In the genomic region with DNA sequence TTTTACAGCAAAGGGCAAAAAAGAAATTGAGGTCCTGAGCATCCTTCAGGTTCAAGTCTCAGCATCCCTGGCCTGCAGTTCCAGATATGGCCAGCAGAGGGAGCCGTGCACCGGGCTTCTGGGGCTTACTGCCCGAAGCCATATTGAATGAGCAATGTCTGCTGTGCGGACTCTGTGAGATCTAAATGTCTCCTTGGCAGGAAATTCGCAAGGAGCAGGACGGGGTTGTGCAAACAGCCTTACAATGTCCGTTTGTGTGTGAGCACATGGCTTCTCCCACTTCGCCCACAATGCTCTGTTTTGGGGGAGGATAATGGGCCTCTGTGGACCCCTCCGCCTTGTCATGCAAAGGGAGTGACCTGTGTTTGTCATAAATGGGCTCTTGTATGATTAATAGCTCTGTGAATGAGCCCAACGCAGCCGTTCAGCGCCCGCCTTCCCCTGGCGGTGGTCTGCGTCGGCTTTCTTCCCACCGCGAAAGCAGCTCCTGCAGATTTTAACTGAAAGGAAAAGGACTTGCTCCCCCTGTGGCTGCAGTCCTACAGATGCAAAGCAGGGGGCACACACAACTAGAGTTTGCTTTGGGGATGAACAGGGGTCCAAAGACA, we compare ENCODE assay signal across 9 mouse cellular contexts.
DNase-seq lines count a peak whose midpoint lies in the region; ATAC-seq lines count a peak whose summit lies in the region.
"Had no signal": no experiment of that assay in that cellular context is flagged by ENCODE, and none has a peak within 500 bp of the region (broad histone marks: within the 10 kb centered on the region; RNA-seq: fewer than 3 reads in every experiment).

No protein-coding gene starts in this region.

- H3K36me3 ChIP-seq in forebrain, embryonic 11.5 days (ENCODE audit: control insufficient read depth, insufficient read depth, low read length) = no peaks in the 10 kb centered on the region
- H3K36me3 ChIP-seq in heart, embryonic 15.5 days = no peaks in the 10 kb centered on the region
- no peaks in the 10 kb centered on the region for H3K36me3 ChIP-seq in liver, embryonic 12.5 days
- no peaks in the 10 kb centered on the region for H3K36me3 ChIP-seq in stomach, embryonic 15.5 days

- peak overlapping the region; percentile 58 for H3K9ac ChIP-seq in forebrain, embryonic 11.5 days (ENCODE audit: low read length)
- H3K9ac ChIP-seq in heart, embryonic 15.5 days = no peak overlapping the region
- no peak overlapping the region for H3K9ac ChIP-seq in liver, embryonic 12.5 days
- no peak overlapping the region for H3K9ac ChIP-seq in stomach, embryonic 15.5 days

- peak overlapping the region; percentile 77 for H3K27ac ChIP-seq in forebrain, embryonic 11.5 days (ENCODE audit: low read depth, low read length)
- H3K27ac ChIP-seq in heart, embryonic 15.5 days = peak overlapping the region; percentile 41
- H3K27ac ChIP-seq in liver, embryonic 12.5 days = no peak overlapping the region
- peak overlapping the region; percentile 81 for H3K27ac ChIP-seq in stomach, embryonic 15.5 days

- no peaks in the 10 kb centered on the region for H3K9me3 ChIP-seq in forebrain, embryonic 11.5 days (ENCODE audit: control insufficient read depth, low read length)
- no peaks in the 10 kb centered on the region for H3K9me3 ChIP-seq in heart, embryonic 15.5 days (replicated peaks)
- H3K9me3 ChIP-seq in liver, embryonic 12.5 days (replicated peaks) = no peaks in the 10 kb centered on the region
- no peaks in the 10 kb centered on the region for H3K9me3 ChIP-seq in stomach, embryonic 15.5 days

- DNase-seq in c-Kit-positive CD71-negative TER-119-negative erythroid progenitor cells, embryonic 14.5 days (ENCODE audit: low read depth) = peak; percentile 70
- peak; percentile 94 for DNase-seq in forebrain, embryonic 11.5 days (ENCODE audit: low spot score)
- peak; percentile 88 for DNase-seq in kidney, postnatal 14 days
- DNase-seq in neural tube, embryonic 10.5 days (ENCODE audit: extremely low spot score, low spot score) = peak; percentile 97

- H3K4me1 ChIP-seq in forebrain, embryonic 11.5 days (replicated peaks; ENCODE audit: control insufficient read depth, insufficient read depth, low read length) = no peaks in the 10 kb centered on the region
- H3K4me1 ChIP-seq in heart, embryonic 15.5 days (replicated peaks) = peaks cover 3% of the 10 kb centered on the region; the same call in 1 of the 2 replicates
- 0 out of 2 replicates have a peak, but pooled peaks cover 5% of the 10 kb centered on the region for H3K4me1 ChIP-seq in liver, embryonic 12.5 days
- H3K4me1 ChIP-seq in stomach, embryonic 15.5 days = 0 out of 2 replicates have a peak, but pooled peaks cover 5% of the 10 kb centered on the region

- ATAC-seq in CD4-positive, CD25-positive, alpha-beta regulatory T cell, adult 4 months = peak; percentile 87
- peak; percentile 90 for ATAC-seq in forebrain, embryonic 11.5 days (replicated peaks; ENCODE audit: low FRiP score)
- ATAC-seq in heart, embryonic 15.5 days (replicated peaks; ENCODE audit: insufficient number of reproducible peaks, insufficient read depth, low FRiP score, low read depth) = peak; percentile 66; the same call in 1 of the 2 replicates
- ATAC-seq in liver, embryonic 12.5 days = peak; percentile 56
- peak; percentile 84; the same call in 1 of the 2 replicates for ATAC-seq in stomach, embryonic 15.5 days (ENCODE audit: insufficient read depth, low FRiP score, low read depth)

- H3K4me2 ChIP-seq in forebrain, embryonic 11.5 days (ENCODE audit: low read depth, low read length, severe bottlenecking) = peak overlapping the region; percentile 46
- H3K4me2 ChIP-seq in heart, embryonic 15.5 days = peak overlapping the region; percentile 62
- H3K4me2 ChIP-seq in liver, embryonic 12.5 days = peak overlapping the region; percentile 56
- peak overlapping the region; percentile 67 for H3K4me2 ChIP-seq in stomach, embryonic 15.5 days

- peak overlapping the region; percentile 20 for H3K4me3 ChIP-seq in forebrain, embryonic 11.5 days (ENCODE audit: low read depth, low read length)
- peak overlapping the region; percentile 34 for H3K4me3 ChIP-seq in heart, embryonic 15.5 days
- H3K4me3 ChIP-seq in liver, embryonic 12.5 days = peak overlapping the region; percentile 16
- H3K4me3 ChIP-seq in stomach, embryonic 15.5 days (replicated peaks) = peak overlapping the region; percentile 34
- H3K4me3 ChIP-seq: erythroblast, embryonic 14.5 days had no signal

- H3K27me3 ChIP-seq in forebrain, embryonic 11.5 days (ENCODE audit: control insufficient read depth, insufficient read depth, low read length) = no peaks in the 10 kb centered on the region
- no peaks in the 10 kb centered on the region for H3K27me3 ChIP-seq in heart, embryonic 15.5 days
- no peaks in the 10 kb centered on the region for H3K27me3 ChIP-seq in liver, embryonic 12.5 days (replicated peaks)
- H3K27me3 ChIP-seq in stomach, embryonic 15.5 days (replicated peaks) = no peaks in the 10 kb centered on the region

- 16% methylated on average over 18 of the region's 18 CpGs for WGBS in forebrain, embryonic 11.5 days
- 19% methylated on average over 18 of the region's 18 CpGs for WGBS in heart, embryonic 15.5 days
- 13% methylated on average over 18 of the region's 18 CpGs for WGBS in liver, embryonic 12.5 days (ENCODE audit: insufficient replicate concordance)
- 7% methylated on average over 18 of the region's 18 CpGs for WGBS in stomach, embryonic 15.5 days
